Mouse (Mus musculus) NIH3T3 (cell line): ENCODE measurements around the gene Fgf5.

Experiments used
- DNase-seq: peaks from one replicate; pipeline ENCODE4 v3.0.0-alpha.2; 2012; ENCODE audit warnings: low read depth

The Fgf5 gene

GRCm38 (mm10) chr5:98305673-98306072 is 51.7 kb downstream of the Fgf5 start:
- DNase-seq = no peak

- no peak for DNase-seq
Observed at GRCm38 (mm10) chr5:98306528-98306927, 52.5 kb downstream of the Fgf5 start.

- DNase-seq = no peak
Observed at GRCm38 (mm10) chr5:98326625-98327024, 72.6 kb downstream of the Fgf5 start.
